Mouse (Mus musculus): Measurements from ENCODE around the gene Limch1.

Limch1 gene

GRCm38 (mm10) chr5:67083117-67083516 lies 337.5 kb downstream of the Limch1 start:
- no peak for DNase-seq

- DNase-seq, result no peak
These were observed 345.2 kb downstream of the Limch1 start for GRCm38 (mm10) chr5:67090856-67091255.

- DNase-seq, result no peak
These were observed 346.1 kb downstream of the Limch1 start for GRCm38 (mm10) chr5:67091766-67092165.

- DNase-seq, result no peak
These were observed 348.4 kb downstream of the Limch1 start for GRCm38 (mm10) chr5:67093991-67094390.

GRCm38 (mm10) chr5:67095153-67095552 lies 349.5 kb downstream of the Limch1 start:
- peak in 1 of 2 experiments; percentile 12 for DNase-seq

- DNase-seq, result peak in 1 of 2 experiments; percentile 28
These were observed 350.2 kb downstream of the Limch1 start for GRCm38 (mm10) chr5:67095651-67096377.

- DNase-seq, result peak; percentile 22 to 27
These were observed 350.7 kb downstream of the Limch1 start for GRCm38 (mm10) chr5:67096378-67096771.

GRCm38 (mm10) chr5:67097106-67098050 lies 351.8 kb downstream of the Limch1 start:
- DNase-seq, result peak in 1 of 2 experiments; percentile 18

- DNase-seq, result no peak
These were observed 352.6 kb downstream of the Limch1 start for GRCm38 (mm10) chr5:67098051-67098732.

GRCm38 (mm10) chr5:67098733-67099323 lies 353.2 kb downstream of the Limch1 start, which contains the start of gene Phox2b:
TSS of gene Phox2b (minus strand) at chr5:67099301.
- DNase-seq, result no peak

- DNase-seq, result peak in 1 of 2 experiments; percentile 16
These were observed 354.0 kb downstream of the Limch1 start for GRCm38 (mm10) chr5:67099393-67100271.

GRCm38 (mm10) chr5:67100564-67101394 lies 355.2 kb downstream of the Limch1 start:
- no peak for DNase-seq

GRCm38 (mm10) chr5:67101395-67101760 lies 355.8 kb downstream of the Limch1 start:
- no peak for DNase-seq

- peak; percentile 34 to 39 for DNase-seq
These were observed 356.4 kb downstream of the Limch1 start for GRCm38 (mm10) chr5:67101793-67102600.

- DNase-seq, result no peak
These were observed 357.4 kb downstream of the Limch1 start for GRCm38 (mm10) chr5:67103016-67103415.

GRCm38 (mm10) chr5:67106261-67106660 lies 360.6 kb downstream of the Limch1 start:
- no peak for DNase-seq

All from lung, postnatal 4 days (tissue).